Mouse (Mus musculus): ENCODE measurements around the gene Ankrd31. TPM values are rescaled to one million over a fixed set of nuclear protein-coding genes. Genes with fewer than 3 reads are reported as not detected.

Gene Ankrd31
- polyA plus RNA-seq (2015; fragmentation: Nextera tagmentation; extraction: Ambion mirVana): not detected in 2 replicates

DNA sequence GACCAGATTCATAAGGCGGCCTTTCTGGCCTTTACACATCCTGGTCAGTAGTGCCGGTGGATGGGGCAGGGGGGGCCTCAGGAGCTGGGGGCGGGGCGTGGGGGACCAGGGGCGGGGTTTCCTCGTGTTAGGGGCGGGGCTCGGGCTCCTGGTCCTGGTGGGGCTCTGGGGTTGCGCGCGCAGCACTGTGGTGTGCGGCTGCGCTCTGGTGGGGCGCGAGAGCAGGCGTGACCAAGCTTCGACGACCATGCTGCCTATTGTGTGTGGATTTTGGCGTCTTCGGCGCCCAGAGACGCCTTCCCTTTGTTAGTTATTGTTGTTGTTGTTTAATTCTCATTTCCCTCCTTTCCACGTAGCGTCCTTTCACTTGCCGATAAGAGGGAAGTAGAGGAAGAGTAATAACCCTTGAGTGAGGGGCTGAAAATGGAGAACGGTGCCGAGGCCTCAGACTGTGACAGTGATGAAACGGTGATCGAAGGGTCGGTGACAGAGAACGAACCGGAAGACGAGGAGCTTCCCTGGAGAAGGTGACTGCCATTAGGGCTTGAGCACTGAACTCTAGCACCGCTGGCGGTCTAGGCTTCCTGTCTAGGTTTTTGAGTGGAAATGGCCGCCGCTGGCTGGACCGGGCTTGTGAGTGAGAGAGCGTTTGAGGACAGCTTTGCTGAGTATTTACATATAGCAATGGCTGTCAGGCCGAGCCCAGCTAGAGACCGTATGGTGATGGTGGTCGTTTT is at the start of gene Ankrd31:
Gene Ankrd31, plus strand, starts transcription at position 164 of the 737 bp plus-strand sequence.
- Histone ChIP-seq H3K27ac (no peak within 1 kb of the TSS), H3K4me2 (no peak within 1 kb of the TSS), H3K4me1 (replicated peaks) (0 out of 2 replicates have a peak, but pooled peaks cover 6% of the 10 kb centered on the region), H3K36me3 (no peaks in the 10 kb centered on the region), H3K9ac (no peak within 1 kb of the TSS), H3K9me3 (no peaks in the 10 kb centered on the region), H3K27me3 (no peaks in the 10 kb centered on the region), H3K4me3 (no peak within 1 kb of the TSS)
- 90% methylated on average over 40 of the region's 42 CpGs for WGBS
- ATAC-seq (ENCODE audit: low FRiP score): no peak

DNA sequence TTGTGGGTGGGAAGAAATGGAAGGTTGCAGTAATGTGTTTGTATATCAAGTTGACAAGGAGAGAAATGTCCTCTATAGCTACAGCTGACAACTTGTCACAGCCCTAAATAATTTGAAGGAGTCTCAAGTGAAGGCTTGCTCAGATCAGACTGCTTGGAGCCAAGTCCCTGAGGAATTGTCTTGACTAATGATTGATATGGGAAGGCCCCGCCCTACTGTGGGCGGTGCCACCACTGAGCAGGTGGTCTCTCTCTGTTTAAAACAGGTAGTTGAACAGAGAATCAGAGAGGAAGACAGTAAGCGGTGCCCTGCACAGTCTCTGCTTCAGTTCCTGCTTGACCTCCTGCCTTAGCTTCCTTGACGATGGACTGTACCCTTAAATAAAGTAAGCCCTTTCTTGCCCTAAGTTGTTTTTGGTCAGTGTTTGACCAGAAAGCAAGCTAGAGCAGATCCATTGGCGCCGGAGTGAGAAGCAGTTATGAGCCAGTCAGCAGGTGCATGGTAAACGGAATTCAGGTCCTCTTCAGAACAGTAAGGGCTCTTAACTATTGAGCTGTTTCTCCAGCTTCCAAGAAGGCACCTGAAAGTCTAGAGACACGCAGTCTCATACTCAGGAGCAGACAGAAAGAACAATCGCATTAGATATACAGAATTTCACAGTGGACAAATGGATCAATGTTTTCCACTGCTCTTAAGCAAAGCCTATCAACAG is 45.3 kb upstream of the Ankrd31 start:
- WGBS: 80% methylated on average over 9 of the region's 9 CpGs

DNA sequence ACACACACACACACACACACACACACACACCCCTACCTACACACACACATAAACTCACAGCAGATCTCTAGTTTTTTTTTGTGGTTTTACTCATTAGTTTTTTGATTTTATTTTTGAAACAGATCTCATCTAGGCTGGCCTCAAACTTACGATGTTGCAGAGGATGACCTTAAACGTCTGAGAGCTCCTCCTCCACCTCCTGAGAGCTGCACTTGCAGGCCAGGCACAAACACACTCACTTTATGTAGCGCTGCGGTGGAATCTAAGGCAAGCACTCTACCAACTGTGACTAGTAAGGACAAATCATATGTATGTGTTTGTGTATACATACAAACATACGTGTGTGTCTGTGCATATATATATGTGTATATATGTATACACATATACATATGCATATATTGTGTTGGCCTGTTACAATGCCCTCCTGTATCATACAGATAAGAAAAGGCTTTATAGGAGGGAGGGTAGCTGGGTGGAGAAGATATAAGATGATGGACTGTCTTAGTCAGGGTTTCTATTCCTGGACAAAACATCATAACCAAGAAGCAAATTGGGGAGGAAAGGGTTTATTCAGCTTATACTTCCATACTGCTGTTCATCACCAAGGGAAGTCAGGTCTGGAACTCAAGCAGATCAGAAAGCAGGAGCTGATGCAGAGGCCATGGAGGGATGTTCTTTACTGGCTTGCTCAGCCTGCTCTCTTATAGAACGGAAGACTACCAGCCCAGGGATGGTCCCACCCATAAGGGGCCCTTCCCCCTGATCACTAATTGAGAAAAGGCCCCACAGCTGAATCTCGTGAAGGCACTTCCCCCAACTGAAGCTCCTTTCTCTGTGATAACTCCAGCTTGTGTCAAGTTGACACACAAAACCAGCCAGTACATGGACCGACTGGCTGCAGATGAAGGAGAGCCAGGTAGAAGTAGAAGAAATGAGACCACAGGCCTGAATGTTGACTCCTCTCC is 38.5 kb upstream of the Ankrd31 start:
- Histone ChIP-seq H3K9ac (no peak overlapping the region), H3K4me2 (no peak overlapping the region), H3K4me1 (replicated peaks) (no peaks in the 10 kb centered on the region), H3K27ac (no peak overlapping the region), H3K36me3 (no peaks in the 10 kb centered on the region), H3K27me3 (no peaks in the 10 kb centered on the region), H3K4me3 (no peak overlapping the region), H3K9me3 (no peaks in the 10 kb centered on the region)
- no peak for ATAC-seq (ENCODE audit: low FRiP score)
- WGBS: 82% methylated on average over 8 of the region's 8 CpGs

More for the DNA sequence above, 45.3 kb upstream of the Ankrd31 start:
- Histone ChIP-seq H3K27me3 (no peaks in the 10 kb centered on the region), H3K4me2 (no peak overlapping the region), H3K4me3 (no peak overlapping the region), H3K4me1 (replicated peaks) (no peaks in the 10 kb centered on the region), H3K9ac (no peak overlapping the region), H3K27ac (no peak overlapping the region), H3K36me3 (no peaks in the 10 kb centered on the region), H3K9me3 (no peaks in the 10 kb centered on the region)
- ATAC-seq (ENCODE audit: low FRiP score): no peak

DNA sequence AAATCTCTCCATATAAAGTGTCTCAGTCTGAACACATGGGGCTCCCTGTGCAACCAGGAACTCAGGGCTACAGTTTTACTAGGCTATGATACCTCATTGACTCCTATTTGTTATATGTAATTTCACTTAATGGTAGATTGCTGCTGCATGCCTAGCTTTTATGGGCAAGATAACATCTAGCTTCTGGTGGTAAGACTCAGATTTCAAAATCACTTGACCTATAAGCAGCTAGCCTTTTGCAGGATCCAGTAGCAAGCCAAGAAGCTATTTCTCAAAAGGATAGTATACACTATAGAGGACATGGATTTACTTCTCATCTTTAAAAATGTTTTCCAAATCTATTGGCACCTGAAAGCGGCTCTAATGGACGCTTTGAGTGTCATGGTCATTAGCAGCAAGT is 31.8 kb upstream of the Ankrd31 start:
- Histone ChIP-seq H3K4me3 (no peak overlapping the region), H3K4me2 (no peak overlapping the region), H3K27ac (no peak overlapping the region), H3K9me3 (no peaks in the 10 kb centered on the region), H3K4me1 (replicated peaks) (no peaks in the 10 kb centered on the region), H3K9ac (no peak overlapping the region), H3K36me3 (no peaks in the 10 kb centered on the region), H3K27me3 (no peaks in the 10 kb centered on the region)
- ATAC-seq (ENCODE audit: low FRiP score): no peak
- 96% methylated on average over 2 of the region's 2 CpGs for WGBS

DNA sequence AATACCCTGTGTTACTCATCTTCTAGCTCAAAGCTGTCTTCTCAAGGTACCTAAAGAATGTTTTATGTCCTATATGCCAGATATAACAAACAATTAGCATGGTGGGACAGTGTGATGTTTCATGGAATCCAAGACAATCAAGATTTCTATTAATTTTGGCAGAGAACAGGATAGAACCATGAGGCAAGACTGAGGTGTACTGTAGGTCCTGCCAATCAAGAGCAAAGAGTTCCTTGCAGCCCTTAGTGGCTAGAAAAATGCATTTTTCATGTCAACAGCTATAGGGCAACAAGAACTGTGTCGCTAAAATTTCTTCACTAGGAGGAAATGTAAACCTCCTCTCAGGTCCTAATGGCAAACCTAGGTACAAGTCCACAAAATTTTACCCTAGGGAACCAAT is 30.3 kb upstream of the Ankrd31 start:
- ATAC-seq (ENCODE audit: low FRiP score): no peak
- Histone ChIP-seq H3K9me3 (no peaks in the 10 kb centered on the region), H3K4me3 (no peak overlapping the region), H3K4me1 (replicated peaks) (no peaks in the 10 kb centered on the region), H3K9ac (no peak overlapping the region), H3K4me2 (no peak overlapping the region), H3K27me3 (no peaks in the 10 kb centered on the region), H3K27ac (no peak overlapping the region), H3K36me3 (no peaks in the 10 kb centered on the region)
- WGBS: 61% methylated on average over 1 of the region's 1 CpGs

DNA sequence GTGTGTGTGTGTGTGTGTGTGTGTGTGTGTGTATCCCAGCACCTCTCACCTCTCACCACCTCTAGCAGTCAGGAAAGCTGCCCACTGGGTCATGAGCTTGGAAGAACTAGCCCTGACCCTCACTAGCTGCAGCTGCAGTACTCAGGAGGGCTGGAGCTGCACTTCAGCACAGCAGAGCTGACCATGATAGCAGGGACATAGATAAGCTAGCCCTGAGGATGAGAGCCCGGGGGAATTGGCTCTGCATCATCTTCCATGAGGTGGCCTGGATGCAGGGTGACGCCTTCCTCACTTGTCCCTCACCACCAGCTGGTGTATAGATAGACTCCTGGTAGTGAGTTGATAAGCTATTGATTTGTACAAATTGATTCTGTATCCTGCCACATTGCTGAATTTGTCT is 28.1 kb upstream of the Ankrd31 start:
- Histone ChIP-seq H3K4me3 (no peak overlapping the region), H3K9me3 (no peaks in the 10 kb centered on the region), H3K9ac (no peak overlapping the region), H3K36me3 (no peaks in the 10 kb centered on the region), H3K27me3 (no peaks in the 10 kb centered on the region), H3K4me2 (no peak overlapping the region), H3K4me1 (replicated peaks) (no peaks in the 10 kb centered on the region), H3K27ac (no peak overlapping the region)
- 84% methylated on average over 2 of the region's 2 CpGs for WGBS
- ATAC-seq (ENCODE audit: low FRiP score): no peak

DNA sequence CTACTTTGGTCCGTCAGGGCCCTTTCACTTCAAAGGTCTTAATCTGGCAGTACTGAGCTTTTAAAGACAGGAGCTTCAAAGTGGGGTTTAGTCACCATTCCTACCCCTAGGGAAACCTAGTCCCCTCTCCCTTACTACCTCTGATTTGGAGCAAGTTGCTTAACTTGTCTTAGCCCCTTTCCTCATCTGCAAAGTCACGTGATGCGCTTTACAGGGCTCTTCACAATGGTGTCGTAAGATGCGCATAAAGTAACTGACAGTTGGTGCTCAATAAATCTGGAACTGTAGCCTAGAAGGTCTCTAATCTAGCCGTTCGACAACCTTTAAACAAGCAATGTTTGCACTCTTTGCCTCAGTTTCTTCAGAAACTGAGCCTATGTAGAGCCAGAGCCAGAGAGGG is 19.8 kb upstream of the Ankrd31 start:
- Histone ChIP-seq H3K9me3 (no peaks in the 10 kb centered on the region), H3K27ac (no peak overlapping the region), H3K9ac (no peak overlapping the region), H3K27me3 (no peaks in the 10 kb centered on the region), H3K4me1 (replicated peaks) (no peaks in the 10 kb centered on the region), H3K4me2 (no peak overlapping the region), H3K36me3 (no peaks in the 10 kb centered on the region), H3K4me3 (no peak overlapping the region)
- ATAC-seq (ENCODE audit: low FRiP score): no peak
- WGBS: 84% methylated on average over 7 of the region's 7 CpGs

DNA sequence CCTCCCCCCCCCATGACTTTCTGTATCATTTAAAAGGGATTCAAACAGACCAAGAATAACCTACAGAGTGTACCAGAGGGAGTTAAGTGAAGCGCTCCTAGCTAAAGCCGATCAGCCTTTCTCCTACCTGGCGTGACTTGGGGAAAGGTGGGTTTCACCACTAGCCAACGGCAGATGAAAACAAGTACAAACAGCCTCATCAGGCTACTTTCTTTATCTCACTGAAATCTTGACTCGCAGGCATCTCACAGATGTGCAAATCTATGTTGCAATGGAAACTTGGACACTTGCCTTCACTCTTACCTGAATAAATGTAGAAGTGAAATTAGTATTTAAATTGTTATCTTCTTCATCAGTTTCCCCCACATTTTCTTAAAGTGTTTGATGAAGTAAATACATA is 18.9 kb upstream of the Ankrd31 start:
- 94% methylated on average over 5 of the region's 5 CpGs for WGBS
- no peak overlapping the region for H3K27ac ChIP-seq
- H3K4me1 ChIP-seq (replicated peaks): no peaks in the 10 kb centered on the region
- no peak overlapping the region for H3K4me3 ChIP-seq
- H3K4me2 ChIP-seq: no peak overlapping the region
- H3K36me3 ChIP-seq: no peaks in the 10 kb centered on the region
- H3K27me3 ChIP-seq: no peaks in the 10 kb centered on the region
- ATAC-seq (ENCODE audit: low FRiP score): no peak
- H3K9ac ChIP-seq: no peak overlapping the region
- no peaks in the 10 kb centered on the region for H3K9me3 ChIP-seq

DNA sequence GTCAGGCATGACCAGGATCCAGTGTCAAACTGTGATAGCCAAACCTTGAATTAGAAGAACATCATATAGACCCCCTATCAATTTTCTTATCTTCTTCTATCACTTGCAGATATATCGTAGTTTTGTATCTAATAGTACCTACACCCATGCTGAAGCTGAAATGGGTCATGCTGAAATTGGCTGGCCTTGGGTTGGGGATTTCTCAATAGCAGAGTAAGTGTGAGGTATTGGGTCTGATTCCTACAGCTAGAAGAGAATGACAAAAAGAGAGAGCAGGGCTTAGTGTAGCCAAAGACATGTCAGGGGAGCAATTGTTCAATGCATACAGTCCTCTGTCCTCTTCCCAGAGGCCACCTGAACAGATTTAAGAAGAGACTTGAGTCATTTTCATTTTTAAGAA is 18.0 kb upstream of the Ankrd31 start:
- H3K4me2 ChIP-seq: no peak overlapping the region
- WGBS: 92% methylated on average over 1 of the region's 1 CpGs
- ATAC-seq (ENCODE audit: low FRiP score): no peak
- no peaks in the 10 kb centered on the region for H3K27me3 ChIP-seq
- no peaks in the 10 kb centered on the region for H3K9me3 ChIP-seq
- H3K4me3 ChIP-seq: no peak overlapping the region
- no peaks in the 10 kb centered on the region for H3K4me1 ChIP-seq (replicated peaks)
- H3K27ac ChIP-seq: no peak overlapping the region
- no peaks in the 10 kb centered on the region for H3K36me3 ChIP-seq
- H3K9ac ChIP-seq: no peak overlapping the region

DNA sequence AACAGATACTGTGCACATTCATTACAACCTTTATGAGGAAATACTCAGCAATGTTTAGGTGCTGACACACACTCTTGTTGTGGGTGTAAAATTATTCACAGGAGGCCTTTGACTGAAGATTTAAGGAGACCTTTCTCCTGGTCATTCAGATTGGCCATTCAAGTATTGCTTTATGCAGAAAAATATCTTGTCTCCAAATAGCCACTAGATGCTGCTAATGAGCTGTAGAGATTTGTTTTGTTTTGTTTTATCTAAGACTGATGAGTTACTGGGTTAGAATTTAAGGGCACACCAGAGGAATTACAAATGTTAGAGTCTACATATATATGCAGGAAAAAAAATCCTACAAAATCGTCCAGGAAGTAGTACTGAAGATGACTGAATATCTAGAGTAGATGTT is 12.9 kb upstream of the Ankrd31 start:
- no peak overlapping the region for H3K9ac ChIP-seq
- no peaks in the 10 kb centered on the region for H3K4me1 ChIP-seq (replicated peaks)
- H3K36me3 ChIP-seq: no peaks in the 10 kb centered on the region
- no peaks in the 10 kb centered on the region for H3K27me3 ChIP-seq
- H3K27ac ChIP-seq: no peak overlapping the region
- H3K4me3 ChIP-seq: no peak overlapping the region
- no peaks in the 10 kb centered on the region for H3K9me3 ChIP-seq
- no peak for ATAC-seq (ENCODE audit: low FRiP score)
- H3K4me2 ChIP-seq: no peak overlapping the region
- 52% methylated on average over 1 of the region's 1 CpGs for WGBS

DNA sequence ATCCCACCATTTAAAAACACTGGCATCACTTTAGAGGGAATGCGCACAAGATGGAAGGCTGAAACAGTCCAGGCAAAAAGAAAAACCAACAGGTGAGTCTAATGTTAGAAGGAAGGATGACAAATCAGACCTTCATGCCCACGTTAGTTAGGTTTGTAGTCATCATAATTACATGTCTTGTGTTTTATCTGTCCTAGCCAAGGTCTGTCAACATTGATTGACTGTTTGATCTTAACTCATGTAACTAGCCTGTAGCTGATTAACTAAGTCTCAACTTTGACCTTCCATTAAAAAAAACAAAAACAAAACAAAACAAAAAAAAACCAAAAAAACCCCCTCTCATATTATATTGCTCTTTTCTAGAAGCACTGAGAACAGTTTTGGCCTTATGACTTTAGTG is 7.9 kb upstream of the Ankrd31 start:
- ATAC-seq (ENCODE audit: low FRiP score): no peak
- H3K9me3 ChIP-seq: no peaks in the 10 kb centered on the region
- H3K4me1 ChIP-seq (replicated peaks): no peaks in the 10 kb centered on the region
- H3K4me2 ChIP-seq: no peak overlapping the region
- no peak overlapping the region for H3K4me3 ChIP-seq
- H3K9ac ChIP-seq: no peak overlapping the region
- no peak overlapping the region for H3K27ac ChIP-seq
- 86% methylated on average over 2 of the region's 2 CpGs for WGBS
- no peaks in the 10 kb centered on the region for H3K36me3 ChIP-seq
- no peaks in the 10 kb centered on the region for H3K27me3 ChIP-seq

DNA sequence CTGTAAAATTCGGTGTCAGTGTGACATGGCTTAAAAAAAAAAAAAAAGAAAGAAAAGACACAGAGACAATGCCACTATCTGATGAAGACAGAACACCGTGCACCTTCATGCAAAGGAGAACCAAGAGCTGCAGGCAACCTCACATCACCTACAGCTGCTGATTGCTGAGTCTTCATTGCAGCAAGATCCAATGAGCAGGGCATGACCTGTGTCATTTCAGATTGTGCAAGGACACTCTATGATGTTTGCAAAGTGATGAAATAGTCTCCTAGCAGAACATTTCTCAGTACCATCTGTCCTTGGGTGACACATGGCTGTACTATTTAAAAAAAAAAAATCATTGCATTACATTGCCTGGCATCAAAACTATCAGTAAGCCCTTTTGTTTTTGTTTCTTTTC is 5.2 kb upstream of the Ankrd31 start:
- H3K36me3 ChIP-seq: no peaks in the 10 kb centered on the region
- H3K9ac ChIP-seq: no peak overlapping the region
- H3K27ac ChIP-seq: no peak overlapping the region
- no peaks in the 10 kb centered on the region for H3K9me3 ChIP-seq
- WGBS: 77% methylated on average over 2 of the region's 2 CpGs
- no peak for ATAC-seq (ENCODE audit: low FRiP score)
- 0 out of 2 replicates have a peak, but pooled peaks cover 6% of the 10 kb centered on the region for H3K4me1 ChIP-seq (replicated peaks)
- no peak overlapping the region for H3K4me3 ChIP-seq
- H3K27me3 ChIP-seq: no peaks in the 10 kb centered on the region
- no peak overlapping the region for H3K4me2 ChIP-seq

Data from hindbrain, embryonic 13.5 days (tissue).